Mouse (Mus musculus): ENCODE measurements around the gene Mief2. TPM values are rescaled to one million over a fixed set of nuclear protein-coding genes. Genes with fewer than 3 reads are reported as not detected.

The Mief2 gene
- polyA plus RNA-seq, 1 experiment from 2014 or later: 14.5 TPM

DNA sequence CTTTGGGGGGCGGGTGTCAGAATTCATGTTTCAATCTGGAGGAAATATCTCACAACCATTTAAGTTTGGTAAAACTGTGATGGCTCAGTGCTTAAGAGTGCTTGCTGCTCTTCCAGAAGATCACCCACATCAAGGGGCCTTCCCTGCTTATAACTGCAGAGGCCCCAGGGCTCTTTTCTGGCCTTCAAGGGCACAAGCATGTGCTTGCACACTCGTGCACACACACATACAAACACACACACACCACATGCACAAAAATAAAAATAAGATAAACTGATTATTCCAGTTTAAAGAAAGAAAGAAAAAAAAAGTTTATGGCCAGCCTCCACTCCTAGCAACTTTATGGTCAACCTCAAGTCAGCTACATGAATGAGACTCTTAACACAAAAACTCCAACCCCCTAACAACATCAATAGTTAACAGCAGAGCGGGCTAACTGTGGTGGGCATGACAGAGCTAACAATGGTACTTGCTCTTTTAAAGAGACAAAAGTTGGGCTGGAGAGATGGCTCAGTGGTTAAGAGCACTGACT, 46.0 kb downstream of the Mief2 start:
- Histone ChIP-seq H3K27ac (no peak overlapping the region), H3K4me1 (peaks cover 36% of the 10 kb centered on the region), H3K9me3 (no peaks in the 10 kb centered on the region), H3K4me3 (no peak overlapping the region), H3K27me3 (ENCODE audit: poor library complexity, severe bottlenecking) (no peaks in the 10 kb centered on the region), H3K36me3 (replicated peaks) (peaks cover 11% of the 10 kb centered on the region)
- no peak for DNase-seq (ENCODE audit: extremely low spot score, low spot score)
- 87% methylated on average over 3 of the region's 3 CpGs for WGBS

DNA sequence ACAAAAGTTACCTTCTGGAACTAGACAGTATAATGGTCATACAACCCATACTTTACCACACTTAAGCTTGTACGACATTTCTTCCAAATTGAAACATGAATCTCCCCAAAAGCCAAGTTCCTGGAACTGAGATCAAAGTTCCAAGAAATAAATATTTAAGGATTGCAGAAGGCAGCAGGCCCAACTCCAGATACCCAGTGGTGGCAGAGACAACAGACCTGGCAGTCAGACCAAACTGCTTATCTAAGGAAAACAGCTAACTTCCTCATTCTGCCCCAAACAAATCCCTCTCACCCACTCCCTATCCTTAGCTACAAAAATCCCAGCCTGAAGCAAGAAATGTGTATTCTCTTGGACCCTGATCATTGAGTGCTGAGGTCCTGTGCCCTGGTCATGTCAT, 46.6 kb downstream of the Mief2 start:
- H3K4me3 ChIP-seq: peak overlapping the region; percentile 93; the same call in 1 of the 2 replicates
- no peak overlapping the region for H3K27ac ChIP-seq
- H3K4me1 ChIP-seq: peaks cover 43% of the 10 kb centered on the region
- no peaks in the 10 kb centered on the region for H3K9me3 ChIP-seq
- no peak for DNase-seq (ENCODE audit: extremely low spot score, low spot score)
- H3K27me3 ChIP-seq (ENCODE audit: poor library complexity, severe bottlenecking): no peaks in the 10 kb centered on the region
- 88% methylated on average over 1 of the region's 1 CpGs for WGBS
- H3K36me3 ChIP-seq (replicated peaks): peaks cover 18% of the 10 kb centered on the region

DNA sequence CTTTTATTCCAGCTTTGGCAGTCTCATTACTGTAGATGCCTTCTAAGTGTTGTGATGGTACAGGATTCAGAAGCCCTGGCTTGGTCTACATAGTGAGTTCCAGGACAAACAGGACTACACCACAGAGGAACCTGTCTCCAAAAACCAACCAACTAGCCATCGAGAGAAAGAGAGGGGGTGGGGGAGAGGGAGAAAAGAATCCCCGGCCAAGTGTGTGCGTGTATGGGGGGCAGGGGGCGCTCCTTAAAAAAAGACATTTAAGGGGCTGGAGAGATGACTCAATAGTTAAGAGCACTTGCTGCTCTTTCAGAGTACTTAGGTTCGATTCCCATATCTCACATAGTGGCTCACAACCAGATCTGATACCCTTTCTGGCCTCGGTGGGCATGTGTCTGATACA, 47.4 kb downstream of the Mief2 start:
- H3K9me3 ChIP-seq: no peaks in the 10 kb centered on the region
- DNase-seq (ENCODE audit: extremely low spot score, low spot score): no peak
- H3K36me3 ChIP-seq (replicated peaks): peaks cover 25% of the 10 kb centered on the region
- no peaks in the 10 kb centered on the region for H3K27me3 ChIP-seq (ENCODE audit: poor library complexity, severe bottlenecking)
- WGBS: 67% methylated on average over 6 of the region's 6 CpGs
- peaks cover 50% of the 10 kb centered on the region for H3K4me1 ChIP-seq
- peak overlapping the region; percentile 93 for H3K4me3 ChIP-seq
- H3K27ac ChIP-seq: no peak overlapping the region

DNA sequence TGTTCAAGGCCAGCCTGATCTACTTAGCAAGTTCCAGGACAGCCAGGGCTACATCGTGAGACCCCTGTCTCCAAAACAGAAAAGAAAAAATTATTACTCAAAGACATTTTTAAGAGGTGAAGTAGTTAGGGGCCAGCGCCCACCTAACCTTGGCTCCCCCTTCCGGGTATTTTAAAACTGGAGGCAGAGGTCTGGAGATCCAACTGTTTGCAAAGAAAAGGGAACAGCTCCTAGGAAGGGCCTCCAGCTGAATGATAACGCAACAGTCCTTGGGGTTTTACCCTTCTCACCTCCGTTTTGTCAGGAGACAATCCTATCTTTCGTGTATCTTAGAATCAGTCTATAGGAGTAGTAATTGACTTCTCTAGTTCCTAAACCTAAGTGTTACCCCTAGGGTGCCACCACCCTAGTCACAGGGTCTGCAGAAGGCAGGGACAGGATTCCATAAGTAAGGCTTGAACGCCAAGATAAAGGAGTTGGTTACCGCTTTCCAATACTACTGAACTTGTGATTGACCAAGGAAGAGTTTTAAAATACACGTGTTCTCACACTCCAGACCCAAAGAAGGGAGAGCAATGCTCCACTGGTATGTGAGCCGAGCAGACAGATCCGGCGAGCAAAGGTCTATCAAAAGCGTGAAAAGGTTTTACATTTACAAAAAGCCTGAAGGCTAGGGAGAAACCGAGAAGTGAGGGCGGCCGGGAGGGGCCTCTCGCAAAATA, 48.1 kb downstream of the Mief2 start:
- H3K9me3 ChIP-seq: no peaks in the 10 kb centered on the region
- peaks cover 57% of the 10 kb centered on the region for H3K4me1 ChIP-seq
- 7% methylated on average over 17 of the region's 17 CpGs for WGBS
- DNase-seq (ENCODE audit: extremely low spot score, low spot score): no peak
- H3K4me3 ChIP-seq: peak overlapping the region; percentile 93
- H3K27me3 ChIP-seq (ENCODE audit: poor library complexity, severe bottlenecking): no peaks in the 10 kb centered on the region
- H3K36me3 ChIP-seq (replicated peaks): peaks cover 32% of the 10 kb centered on the region
- peak overlapping the region; percentile 90 for H3K27ac ChIP-seq

DNA sequence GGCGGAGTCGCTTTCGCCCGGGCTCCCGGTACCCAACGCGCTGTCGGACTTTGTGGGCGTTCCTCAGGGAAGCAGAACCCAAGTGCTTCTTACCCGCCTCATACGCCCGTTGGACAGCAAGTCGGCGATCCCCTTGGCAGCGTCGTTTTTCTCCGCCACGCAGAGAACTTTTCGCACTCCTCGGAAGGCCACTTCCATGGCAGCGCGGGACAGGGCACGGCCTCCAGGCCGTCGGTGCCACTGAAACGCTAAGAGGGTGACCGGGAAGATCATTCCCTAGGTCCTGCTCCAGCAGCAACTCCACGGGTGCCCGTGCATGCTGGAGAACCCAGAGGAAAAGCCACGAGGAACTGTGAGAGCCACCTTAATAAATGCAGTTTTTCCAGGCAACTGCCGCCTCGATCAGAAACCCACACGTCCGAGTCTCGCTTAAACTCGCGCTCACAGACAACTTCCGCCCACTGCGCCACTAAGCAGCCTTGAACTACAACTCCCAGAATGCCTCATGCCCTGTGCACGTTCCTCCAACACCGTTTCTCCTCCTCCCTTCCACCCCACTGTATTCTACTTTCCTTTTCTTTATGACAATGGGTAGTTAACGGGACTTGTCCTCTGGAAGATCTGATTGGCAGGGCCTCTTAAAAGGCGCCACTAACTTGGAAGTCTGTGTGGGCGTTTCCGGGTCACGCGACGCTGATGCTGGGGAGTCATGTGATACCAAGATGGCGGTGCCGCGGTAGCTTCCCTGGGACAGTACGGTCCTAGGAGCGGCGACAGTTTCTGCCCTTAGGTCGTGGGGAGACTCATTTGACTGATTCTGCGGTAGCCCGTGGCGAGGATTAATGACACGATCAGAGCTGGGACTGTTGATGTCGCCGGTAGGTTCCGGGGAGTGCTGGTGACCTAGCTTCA, 48.9 kb downstream of the Mief2 start, which contains the start of the genes Top3a and Smcr8:
Gene Top3a, minus strand, starts transcription at position 537 of the 912 bp plus-strand sequence.
Gene Smcr8, plus strand, starts transcription at position 696 of the 912 bp plus-strand sequence.
- under 1% methylated on average over 62 of the region's 62 CpGs for WGBS
- Histone ChIP-seq H3K36me3 (replicated peaks) (peaks cover 38% of the 10 kb centered on the region), H3K27me3 (ENCODE audit: poor library complexity, severe bottlenecking) (no peaks in the 10 kb centered on the region), H3K9me3 (no peaks in the 10 kb centered on the region), H3K4me1 (peaks cover 65% of the 10 kb centered on the region), H3K27ac (peak within 1 kb of the TSS; percentile 90), H3K4me3 (peak within 1 kb of the TSS; percentile 93)
- DNase-seq (ENCODE audit: extremely low spot score, low spot score): peak; percentile 91

DNA sequence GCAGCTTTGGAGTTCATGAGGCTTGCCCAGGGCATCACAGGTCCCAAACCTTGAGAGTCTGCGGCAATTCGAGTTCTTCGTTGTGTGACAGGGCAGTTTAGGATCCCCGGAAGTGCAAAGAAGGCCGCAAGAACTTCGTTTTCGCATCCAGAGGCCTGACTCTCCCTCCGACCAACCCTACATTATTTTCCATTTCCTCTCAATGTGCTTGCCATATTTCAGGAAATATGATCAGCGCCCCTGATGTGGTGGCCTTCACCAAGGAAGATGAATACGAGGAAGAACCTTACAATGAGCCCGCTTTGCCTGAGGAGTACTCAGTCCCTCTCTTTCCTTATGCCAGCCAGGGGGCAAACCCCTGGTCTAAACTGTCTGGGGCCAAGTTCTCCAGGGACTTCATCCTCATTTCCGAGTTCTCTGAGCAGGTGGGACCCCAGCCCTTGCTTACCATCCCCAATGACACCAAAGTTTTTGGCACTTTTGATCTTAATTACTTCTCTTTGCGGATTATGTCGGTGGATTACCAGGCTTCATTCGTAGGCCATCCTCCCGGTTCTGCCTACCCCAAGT, 49.7 kb downstream of the Mief2 start:
- WGBS: 28% methylated on average over 16 of the region's 16 CpGs
- Histone ChIP-seq H3K27ac (peak overlapping the region; percentile 90), H3K9me3 (no peaks in the 10 kb centered on the region), H3K4me1 (peaks cover 70% of the 10 kb centered on the region), H3K27me3 (ENCODE audit: poor library complexity, severe bottlenecking) (no peaks in the 10 kb centered on the region), H3K36me3 (replicated peaks) (peaks cover 46% of the 10 kb centered on the region), H3K4me3 (peak overlapping the region; percentile 93)
- no peak for DNase-seq (ENCODE audit: extremely low spot score, low spot score)

DNA sequence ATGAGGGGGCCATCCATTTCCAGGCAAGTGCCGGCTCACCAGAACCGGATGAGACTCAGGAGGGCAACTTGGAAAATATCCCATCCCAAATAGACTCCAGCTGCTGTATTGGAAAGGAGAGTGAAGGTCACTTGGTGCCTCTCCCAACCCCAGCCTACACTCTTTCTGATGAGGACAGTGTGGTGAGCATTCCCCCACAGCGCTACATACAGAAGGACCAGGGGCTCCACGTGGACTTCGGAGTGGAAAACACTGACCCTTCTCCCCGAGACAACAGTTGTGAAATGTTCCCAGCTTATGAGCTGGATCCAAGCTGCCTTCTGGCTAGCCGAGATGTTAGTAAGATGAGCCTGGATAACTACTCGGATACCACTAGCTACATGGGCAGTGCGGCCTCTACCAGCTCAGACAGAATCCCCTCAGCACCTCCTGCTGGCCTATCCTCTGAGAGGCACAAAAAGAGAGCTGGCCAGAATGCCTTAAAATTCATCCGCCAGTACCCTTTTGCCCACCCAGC, 51.5 kb downstream of the Mief2 start:
- H3K36me3 ChIP-seq (replicated peaks): peaks cover 65% of the 10 kb centered on the region
- no peak for DNase-seq (ENCODE audit: extremely low spot score, low spot score)
- H3K9me3 ChIP-seq: no peaks in the 10 kb centered on the region
- H3K27ac ChIP-seq: no peak overlapping the region
- no peaks in the 10 kb centered on the region for H3K27me3 ChIP-seq (ENCODE audit: poor library complexity, severe bottlenecking)
- H3K4me3 ChIP-seq: peak overlapping the region; percentile 93
- WGBS: 90% methylated on average over 10 of the region's 10 CpGs
- H3K4me1 ChIP-seq: peaks cover 65% of the 10 kb centered on the region

Small RNAs within 50 kb of the gene (microRNA-seq; reads per million reads assigned to microRNA genes)
- 3.3 reads per million, percentile 5 among the genes with 10 or more reads in this experiment for gene Mir5100

Other genes starting within 250 kb of the Mief2 start
- 32.3 and 39.9 TPM in 2 replicates for gene Alkbh5, start 192.0 kb upstream of the Mief2 start, polyA plus RNA-seq (2016; fragmentation: Nextera tagmentation; extraction: Ambion mirVana)
- gene Llgl1, start 28.7 kb upstream of the Mief2 start, polyA plus RNA-seq (2016; fragmentation: Nextera tagmentation; extraction: Ambion mirVana): 144 and 148 TPM in 2 replicates
- gene Flii, start 1.1 kb upstream of the Mief2 start, polyA plus RNA-seq (2016; fragmentation: Nextera tagmentation; extraction: Ambion mirVana): 77.6 and 84.1 TPM in 2 replicates
- 28.3 and 28.9 TPM in 2 replicates for gene Top3a, start 49.0 kb downstream of the Mief2 start, polyA plus RNA-seq (2016; fragmentation: Nextera tagmentation; extraction: Ambion mirVana)
- gene Smcr8, start 49.1 kb downstream of the Mief2 start, polyA plus RNA-seq (2016; fragmentation: Nextera tagmentation; extraction: Ambion mirVana): 9.2 and 10.0 TPM in 2 replicates
- gene Shmt1, start 83.3 kb downstream of the Mief2 start, polyA plus RNA-seq (2016; fragmentation: Nextera tagmentation; extraction: Ambion mirVana): 113 TPM in 2 replicates
- 31.1 and 32.2 TPM in 2 replicates for gene Dhrs7b, start 102.2 kb downstream of the Mief2 start, polyA plus RNA-seq (2016; fragmentation: Nextera tagmentation; extraction: Ambion mirVana)
- 74.3 and 76.2 TPM in 2 replicates for gene Tmem11, start 150.9 kb downstream of the Mief2 start, polyA plus RNA-seq (2016; fragmentation: Nextera tagmentation; extraction: Ambion mirVana)
- gene Natd1, start 186.4 kb downstream of the Mief2 start, polyA plus RNA-seq (2016; fragmentation: Nextera tagmentation; extraction: Ambion mirVana): 20.1 and 23.0 TPM in 2 replicates
- 67.0 and 73.2 TPM in 2 replicates for gene Map2k3, start 203.6 kb downstream of the Mief2 start, polyA plus RNA-seq (2016; fragmentation: Nextera tagmentation; extraction: Ambion mirVana)

Data from forebrain, embryonic 10.5 days (tissue).